Mouse (Mus musculus) gastrocnemius, postnatal 14 days (tissue): Measurements from ENCODE around the gene Mob3b. TPM values are rescaled to one million over a fixed set of nuclear protein-coding genes. Genes with fewer than 3 reads are reported as not detected.

Experiments used
- DNase-seq: peaks from one replicate; pipeline ENCODE4 v3.0.0; 2021; ENCODE audit warnings: mixed read lengths
- intact Hi-C: fragments of 180-260 bp; cut with DNase I; formaldehyde crosslinking; loops from one replicate; pipeline ENCODE4 v1.15.1; 2025; ENCODE audit warnings: low total_unique reads
- total RNA-seq, 2 experiments: library from RNA; stranded (reverse); gene quantifications; 2 replicates each; pipeline ENCODE4 v1.2.3; 2021

Gene Mob3b
- total RNA-seq, 2 experiments from 2014 or later, result 0.89 to 2.5 TPM

DNA sequence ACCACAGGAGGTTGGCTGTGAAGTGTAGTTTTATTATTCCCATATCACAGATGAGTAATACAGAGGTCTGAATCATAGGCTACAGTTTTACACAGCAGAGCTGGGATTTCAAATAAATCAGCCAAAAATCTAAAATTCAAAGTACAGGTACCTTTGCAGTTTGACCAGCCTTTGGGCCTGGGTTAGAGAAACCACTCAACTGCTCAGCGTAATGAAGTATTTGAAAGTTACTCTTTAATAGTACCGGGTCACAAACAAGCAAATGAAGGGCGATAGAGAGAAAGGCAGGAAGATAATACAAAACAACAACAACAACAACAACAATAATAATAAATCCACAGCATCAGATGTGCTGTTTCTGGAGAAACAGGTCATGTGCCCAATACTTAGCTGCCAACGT is 169.7 kb downstream of the Mob3b start:
- intact Hi-C loops, result no loop called here
- DNase-seq, result no peak

DNA sequence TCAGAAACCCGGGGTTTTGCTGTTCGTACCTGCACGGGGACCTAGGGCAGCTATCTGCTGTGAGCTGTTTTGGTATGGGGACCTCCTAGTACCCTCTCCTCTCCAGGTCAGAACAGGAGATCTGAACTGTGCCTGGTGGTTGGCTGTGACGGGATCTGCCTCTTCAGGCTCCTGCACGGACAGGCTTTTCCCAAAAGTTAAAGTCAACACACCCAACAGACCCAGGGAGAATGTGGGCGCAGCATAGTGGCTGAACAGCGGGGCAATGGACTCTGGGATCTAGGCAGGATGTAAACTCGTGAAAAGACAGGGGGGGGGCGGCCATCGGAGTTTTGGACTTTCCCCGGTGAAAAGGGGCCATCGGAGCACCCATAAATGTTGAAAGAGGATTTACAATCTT is 170.2 kb downstream of the Mob3b start:
- DNase-seq, result no peak
- intact Hi-C loops, result no loop called here

DNA sequence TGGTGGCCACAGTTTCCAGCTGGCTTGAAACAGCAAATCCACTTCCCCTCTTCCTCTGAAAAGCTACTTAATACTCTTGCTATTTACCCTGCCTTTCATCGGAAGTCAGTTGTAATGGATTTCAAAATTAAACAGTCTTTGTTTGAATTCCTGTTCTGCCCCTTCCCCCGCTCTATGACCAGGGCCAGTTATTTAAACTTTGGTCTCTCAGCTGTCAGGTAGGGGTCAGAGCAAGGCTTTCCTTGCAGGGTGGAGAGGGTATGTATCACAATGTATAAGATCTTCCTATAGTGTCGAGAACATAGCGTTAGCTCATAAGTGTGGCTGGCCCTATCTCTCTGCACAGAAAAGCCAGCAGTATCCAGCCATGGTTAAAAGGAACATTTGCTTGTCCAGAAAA is 170.6 kb downstream of the Mob3b start:
- intact Hi-C loops, result no loop called here
- DNase-seq, result no peak

DNA sequence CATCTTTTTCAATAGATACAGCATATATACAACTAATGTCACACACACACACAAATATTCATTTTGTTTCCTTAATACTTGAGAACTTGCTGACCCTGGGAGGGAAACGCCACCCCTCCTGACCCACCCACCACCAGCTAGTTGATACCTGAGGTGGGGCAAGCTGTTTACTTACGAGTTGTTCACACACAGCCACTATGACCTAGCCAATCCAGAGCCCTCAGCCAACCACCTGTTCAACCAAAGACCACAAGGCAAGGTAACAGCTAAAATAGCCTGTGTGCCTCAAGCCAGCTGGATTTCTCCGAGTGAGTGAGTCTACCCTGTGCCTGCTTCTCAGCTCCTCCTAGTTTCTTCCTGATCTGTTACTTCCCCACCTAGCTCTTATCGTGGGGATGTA is 172.9 kb downstream of the Mob3b start:
- intact Hi-C loops, result no loop called here
- no peak for DNase-seq

DNA sequence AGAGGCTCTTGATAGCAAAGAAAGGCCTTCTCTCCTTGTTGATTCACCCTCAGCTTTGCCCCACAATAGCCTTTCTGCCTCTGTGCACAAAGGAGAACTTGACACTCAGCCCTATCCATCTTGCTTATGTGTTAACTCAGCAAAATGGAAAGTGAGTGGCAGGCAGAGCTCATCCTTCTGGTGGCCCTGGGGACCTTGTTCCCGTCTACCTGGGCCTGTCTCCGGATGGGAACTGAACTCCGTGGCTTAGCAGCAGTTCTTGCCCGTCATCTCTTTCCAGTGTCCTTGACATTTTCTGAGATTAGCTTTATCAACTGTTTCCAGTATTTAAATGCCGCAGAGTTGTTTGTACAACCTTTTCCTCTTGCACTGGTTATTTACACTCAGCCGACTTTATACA is 173.8 kb downstream of the Mob3b start:
- intact Hi-C loops, result no loop called here
- DNase-seq, result no peak

DNA sequence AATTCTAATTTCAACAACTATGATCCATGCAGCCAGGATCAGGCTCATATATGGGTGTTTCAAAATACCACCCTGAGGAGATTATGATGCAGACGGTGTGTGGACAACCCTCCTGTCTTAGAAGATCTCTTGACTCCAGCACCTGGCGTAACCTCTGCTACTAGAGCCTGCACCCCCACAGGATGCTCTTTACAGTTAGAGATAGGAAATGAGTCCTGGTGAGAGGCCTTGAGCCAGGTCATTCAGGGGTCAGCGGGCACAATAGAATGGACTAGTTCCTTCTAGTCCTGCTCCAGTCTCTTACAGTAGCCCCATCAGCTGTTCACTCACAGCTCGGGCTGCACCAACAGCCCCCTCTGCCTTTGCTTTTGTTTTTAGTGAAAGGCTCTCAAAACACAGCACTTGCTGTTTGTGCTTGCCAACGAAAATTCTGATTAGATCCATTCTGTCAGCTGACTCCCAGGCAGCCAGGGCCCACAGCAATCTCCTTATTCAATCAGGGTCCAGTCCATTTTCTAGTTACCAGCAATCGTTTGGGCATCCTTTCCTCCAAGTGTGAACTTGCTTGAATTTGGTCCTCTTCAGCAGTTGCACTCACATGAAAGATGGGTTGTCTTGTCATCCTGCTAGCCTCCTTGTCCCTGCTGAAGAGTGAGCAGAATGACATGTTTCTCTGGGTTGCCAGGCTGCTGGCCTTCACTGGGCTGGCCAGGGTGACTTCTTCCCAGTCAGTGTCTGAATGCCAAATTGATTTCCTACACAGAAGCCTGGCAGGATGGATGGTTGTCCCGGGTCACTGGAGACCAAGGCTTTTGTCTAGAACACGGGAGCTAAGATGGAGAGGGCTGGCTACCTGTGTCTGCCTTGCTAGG is 175.7 kb downstream of the Mob3b start:
- DNase-seq, result no peak
- intact Hi-C loops, result no loop called here

DNA sequence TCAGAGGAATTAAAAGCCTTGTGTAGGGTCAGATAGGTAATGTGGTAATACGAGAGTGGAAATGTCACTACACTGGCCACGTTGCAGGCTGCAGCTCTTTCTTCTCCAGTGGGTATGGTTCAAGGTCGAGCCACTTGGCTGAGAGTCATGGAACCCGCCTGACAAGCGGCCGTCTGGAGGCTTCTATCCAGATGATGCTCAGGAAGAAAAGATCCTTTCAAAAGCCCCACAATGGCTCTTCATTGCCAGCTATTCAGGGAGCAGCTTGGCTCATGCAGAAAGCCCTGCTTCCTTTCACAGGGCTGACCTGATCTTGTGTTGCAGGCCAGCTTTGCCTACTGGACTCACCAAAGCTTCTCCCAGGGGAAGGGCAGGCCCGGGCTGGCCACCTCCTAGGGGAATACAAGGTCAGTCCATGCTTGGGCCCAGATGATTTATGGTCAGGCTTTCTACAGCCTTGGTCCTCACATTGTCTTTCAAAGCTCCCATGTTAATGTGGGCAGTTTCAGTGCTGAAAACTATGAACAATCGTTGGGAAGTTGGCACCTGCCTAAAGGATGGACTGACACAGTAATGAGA is 176.7 kb downstream of the Mob3b start:
- DNase-seq, result no peak
- intact Hi-C loops, result no loop called here

DNA sequence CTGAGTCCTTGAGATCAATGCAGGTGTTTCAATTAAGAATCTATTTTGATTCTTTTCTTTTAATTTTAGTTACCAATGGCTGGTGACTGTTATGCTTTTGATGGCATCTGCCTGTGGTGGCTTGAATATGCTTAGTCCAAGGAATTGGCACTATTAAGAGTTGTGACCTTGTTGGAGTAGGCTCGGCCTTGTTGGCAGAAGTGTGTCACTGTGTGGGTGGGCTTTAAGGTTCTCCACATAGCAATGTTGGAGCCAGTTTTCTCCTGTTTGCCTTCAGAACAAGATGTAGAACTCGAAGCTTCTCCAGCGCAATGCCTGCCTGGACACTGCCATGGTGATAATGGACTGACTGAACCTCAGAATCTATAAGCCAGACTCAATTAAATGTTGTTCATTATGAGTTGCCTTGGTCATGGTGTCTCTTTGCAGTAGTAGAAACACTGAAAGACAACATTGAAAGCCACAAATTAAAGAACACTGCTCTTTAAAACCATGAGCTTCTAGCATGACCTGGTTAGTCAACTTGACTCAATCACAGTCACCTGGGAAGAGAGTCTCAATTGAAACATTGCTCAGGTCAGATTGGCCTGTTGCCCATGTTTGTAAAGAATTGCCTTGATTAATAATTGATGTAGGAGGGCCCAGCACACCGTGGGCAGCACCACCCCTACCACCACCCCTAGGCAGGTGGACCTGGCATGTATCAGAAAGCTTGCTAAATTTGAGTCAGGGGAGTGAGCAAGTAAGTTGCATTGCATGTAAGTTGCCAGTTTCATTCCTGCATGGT is 180.2 kb downstream of the Mob3b start:
- intact Hi-C loops, result no loop called here
- no peak for DNase-seq

DNA sequence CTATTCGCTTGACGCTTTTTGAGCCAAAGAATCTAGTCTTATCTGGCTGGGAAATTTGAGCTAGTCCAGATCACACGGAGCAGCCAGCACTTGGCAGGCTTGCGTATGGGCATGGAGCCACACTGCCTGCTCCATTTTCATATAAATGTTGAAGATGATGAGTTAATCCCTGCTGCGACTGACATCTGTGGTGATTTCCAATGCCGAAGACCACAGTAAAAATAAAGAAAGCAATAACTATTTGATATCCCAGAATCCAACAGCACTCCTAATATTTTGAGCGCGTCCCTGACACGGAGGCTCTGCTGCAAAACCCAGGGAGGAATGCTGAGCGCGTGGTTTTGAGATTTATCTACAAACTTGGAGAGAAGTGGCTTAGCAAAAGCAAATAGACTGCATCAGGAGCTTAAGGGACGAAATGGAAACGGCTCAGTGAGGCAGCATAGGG is 180.9 kb downstream of the Mob3b start:
- intact Hi-C loops, result no loop called here
- DNase-seq, result peak; percentile 44

DNA sequence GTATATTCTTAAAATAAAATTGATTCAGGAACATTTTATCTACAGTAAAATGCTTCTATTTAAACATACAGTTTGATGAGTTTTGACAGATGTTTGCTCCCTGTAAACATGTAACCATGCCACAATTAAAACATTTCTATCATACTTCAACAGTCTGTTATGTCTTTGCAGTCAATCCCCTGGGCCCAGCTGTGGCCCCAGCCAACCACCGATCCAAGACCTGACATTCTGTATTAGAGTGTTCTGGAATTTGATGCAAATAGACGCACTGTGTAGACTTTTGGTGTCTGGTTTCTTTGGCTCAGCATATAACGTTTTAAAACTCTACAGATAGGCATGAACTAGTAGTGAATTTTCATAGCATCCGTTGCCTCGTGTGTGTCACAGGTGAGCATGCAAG is 182.5 kb downstream of the Mob3b start:
- intact Hi-C loops, result no loop called here
- DNase-seq, result no peak

DNA sequence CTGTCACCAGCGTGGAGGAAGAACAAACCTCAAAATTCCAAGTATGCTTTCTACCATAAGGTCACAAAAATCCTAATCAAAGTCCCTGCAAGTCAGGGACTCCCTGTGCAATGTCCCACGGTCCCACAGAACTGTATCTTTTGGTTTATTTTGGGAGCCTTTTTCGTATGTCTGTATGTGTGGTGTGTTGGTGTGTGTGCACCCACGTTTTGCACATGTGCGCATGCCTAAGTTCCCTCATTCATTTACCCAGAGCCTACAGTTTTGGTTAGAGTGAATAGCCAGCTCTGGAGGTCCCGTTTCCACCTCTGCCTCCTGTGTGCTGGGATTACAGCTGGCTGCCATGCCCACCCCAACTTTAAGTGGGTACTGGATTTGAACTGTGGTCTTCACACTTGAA is 189.7 kb downstream of the Mob3b start:
- intact Hi-C loops, result no loop called here
- no peak for DNase-seq

DNA sequence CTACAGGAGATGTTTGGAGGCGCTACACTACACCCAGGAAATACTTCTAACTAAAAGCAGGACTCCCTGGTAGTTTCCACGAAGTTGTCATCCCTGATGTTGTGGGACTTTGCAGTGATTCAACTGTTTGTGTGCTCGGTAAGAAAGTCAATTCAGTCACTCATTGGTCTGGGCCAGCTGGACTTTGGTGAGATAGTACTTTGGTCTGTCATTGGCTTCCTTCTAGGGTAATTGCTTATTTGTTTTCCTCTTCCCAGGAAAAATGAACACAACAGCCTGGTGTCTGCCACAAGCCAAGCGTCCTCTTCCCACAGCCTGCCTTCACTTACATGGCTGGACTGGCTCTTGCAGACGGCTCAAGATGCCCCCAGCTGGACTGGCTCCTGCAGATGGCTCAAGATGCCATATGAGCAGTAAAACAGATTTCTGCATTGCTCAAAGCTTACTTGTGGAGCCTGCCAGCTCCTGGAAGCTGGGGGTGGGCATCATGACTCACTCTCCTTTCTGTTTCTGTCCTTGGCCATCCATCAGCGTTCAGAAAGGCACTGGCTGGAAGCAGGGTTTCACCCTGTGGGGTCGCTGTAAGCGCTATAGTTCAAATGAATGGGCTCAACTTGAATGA is 190.8 kb downstream of the Mob3b start:
- intact Hi-C loops, result no loop called here
- no peak for DNase-seq

DNA sequence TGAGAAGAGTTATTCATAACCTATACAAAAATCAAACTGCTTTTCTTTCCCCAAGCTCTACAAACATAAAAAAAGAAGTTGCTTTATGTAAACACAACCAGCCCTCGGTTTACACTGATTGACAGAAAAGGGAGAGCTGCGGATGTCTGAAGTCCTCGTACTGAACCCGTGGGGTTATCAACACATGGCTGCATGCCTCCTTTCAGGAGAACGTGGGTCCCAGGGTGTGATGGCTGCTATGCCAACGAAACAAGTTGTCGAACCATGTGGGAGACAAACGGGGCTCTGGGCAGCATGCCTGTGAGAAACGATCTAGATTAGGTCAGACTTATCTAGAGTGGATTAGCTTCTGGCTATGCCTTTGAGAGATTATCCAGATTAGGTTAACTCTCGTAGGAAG is 192.4 kb downstream of the Mob3b start:
- no peak for DNase-seq
- intact Hi-C loops, result loop anchor here (5.0 kb wide), 1 partner anchor 192 kb away; the partner anchor contains the start of gene Mob3b

DNA sequence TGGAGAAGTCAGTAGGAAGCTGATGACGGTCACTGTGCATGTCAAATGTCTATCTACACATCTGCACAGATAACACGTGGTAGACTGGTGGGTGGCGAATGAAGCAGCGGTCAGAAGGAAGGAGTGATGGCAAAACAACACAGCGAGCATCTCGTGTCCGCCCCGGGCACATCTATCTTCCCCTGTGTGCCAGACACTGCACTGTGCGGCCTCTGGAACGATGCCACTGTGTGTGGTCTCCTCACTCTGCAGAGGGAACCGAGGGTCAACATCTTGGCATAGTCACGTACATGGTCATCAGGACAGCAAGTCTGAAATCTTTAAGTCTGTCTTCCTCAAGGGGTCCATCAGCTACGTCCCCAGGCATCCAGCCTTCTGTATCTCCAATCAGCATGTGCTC is 193.3 kb downstream of the Mob3b start:
- intact Hi-C loops, result loop anchor here (5.0 kb wide), 1 partner anchor 193 kb away; the partner anchor contains the start of gene Mob3b
- no peak for DNase-seq

DNA sequence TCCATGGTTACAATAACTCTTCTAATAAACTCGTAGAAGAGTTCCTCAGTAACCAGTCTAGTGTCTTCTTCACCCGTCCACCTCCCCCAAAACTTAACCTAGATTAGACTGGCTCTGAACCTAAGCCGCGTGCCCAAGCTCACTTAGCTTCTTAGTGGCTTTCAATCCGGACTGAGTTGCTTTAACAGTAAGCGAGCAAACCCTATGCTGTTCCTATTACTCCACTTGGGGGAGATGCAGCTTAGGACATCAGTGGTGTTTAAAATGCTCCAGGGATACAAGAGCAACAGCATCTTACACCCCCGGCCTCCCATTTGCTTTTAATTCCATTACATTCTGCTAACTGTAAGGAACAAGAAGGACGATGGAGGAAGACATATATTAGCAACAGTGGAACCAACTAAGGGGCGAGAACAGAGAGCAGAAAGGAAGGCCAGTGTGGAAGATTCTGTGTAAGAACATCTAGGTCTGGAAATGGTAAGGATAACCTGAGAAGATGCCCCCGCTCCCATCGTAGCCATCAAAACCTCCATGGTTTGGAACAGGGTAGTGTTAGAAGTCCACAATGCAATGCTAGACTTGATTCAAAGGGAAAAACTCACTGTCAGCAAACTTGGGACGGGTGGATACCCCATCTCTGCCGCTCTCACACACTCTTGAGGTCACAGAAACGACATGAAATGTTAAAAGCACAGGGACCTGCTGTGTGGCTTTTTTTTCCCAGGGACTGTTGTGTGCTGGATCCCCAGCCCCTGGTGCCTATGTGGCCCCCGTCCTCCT is 196.3 kb downstream of the Mob3b start:
- no peak for DNase-seq

DNA sequence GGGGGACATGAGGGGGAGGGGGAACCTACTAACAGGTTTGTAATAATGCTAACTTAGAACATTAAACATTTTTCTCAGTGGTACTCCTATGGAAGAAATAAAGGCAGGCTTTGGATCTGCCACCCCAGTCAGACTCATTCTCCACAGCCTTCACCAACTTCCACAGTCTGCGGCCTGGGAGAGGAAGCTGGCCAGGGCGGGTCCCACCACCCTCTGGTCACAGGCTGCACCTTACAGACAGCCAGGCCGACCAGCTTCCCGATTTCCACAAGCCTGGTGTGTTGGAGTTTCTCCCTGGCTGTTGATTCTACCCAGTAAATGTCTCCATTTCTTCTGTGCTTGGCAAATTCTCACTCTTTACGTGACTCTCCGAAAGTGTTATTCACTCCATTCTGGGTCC is 197.8 kb downstream of the Mob3b start:
- intact Hi-C loops, result no loop called here
- no peak for DNase-seq

More for the DNA sequence above, 196.3 kb downstream of the Mob3b start:
- intact Hi-C loops, result loop anchor here (5.0 kb wide), 1 partner anchor 196 kb away; the partner anchor contains the start of gene Mob3b

DNA sequence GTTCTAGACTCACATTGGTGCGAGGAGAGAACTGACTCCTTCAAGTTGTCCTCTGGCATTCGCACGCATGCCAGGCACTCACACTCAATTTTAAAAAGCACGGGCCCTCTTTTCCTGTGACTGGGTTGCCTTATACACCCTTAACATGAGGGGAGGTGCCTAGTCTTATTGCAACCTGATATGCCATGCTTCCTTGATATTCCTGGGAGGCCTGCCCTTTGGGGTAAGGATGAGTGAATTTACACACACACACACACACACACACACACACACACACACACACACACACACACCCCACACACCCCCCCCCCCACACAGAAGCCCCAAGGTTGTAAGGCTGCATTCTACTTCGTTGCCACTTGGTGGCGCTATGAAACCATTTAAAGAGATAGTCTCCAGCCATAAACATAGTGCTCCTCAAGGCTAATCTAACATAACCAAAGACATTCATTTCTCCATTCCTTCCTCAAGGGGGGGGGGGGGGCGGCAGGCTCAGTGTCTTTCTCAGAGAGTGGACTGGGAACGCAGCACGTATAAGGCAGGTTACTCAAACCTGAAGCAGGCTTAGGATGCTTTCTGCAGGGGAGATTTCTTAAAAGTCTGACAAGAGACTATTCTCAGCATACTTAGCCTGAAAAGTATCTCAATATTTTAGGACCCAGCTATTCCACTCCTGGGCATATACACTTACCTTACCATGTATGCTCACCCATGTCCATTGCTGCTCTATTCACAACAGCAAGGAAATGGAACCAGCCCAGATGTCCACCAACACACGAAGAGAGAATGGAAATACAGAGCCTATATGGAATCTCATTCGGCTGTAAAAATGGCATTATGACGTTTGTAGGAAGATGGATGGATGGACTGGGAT is 198.9 kb downstream of the Mob3b start:
- no peak for DNase-seq
- intact Hi-C loops, result no loop called here

DNA sequence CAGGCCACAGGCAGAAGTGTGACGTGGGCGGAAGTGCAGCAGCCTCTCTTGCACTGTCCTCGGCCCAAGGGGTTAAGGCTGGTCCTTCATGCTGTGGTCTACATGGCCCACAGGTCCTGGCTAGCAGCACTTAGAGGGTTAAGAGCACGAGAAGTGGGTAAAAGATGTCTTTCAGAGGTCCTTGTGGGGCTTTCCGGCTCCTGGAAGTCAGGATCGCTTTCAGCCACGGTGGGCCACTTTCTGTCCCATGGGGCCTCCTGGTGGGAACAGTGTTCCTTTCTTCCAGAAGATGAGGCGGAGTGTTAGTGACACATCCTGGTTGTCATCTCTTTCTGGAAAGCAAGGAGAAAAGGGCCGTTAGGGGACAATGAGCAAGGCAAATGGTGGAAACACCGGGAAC is 203.6 kb downstream of the Mob3b start:
- DNase-seq, result no peak
- intact Hi-C loops, result no loop called here
